In genomic region chr10:113027300-113027699, GRCm38 (mm10) we compare ENCODE assay signal across 9 mouse cellular contexts.
DNase-seq lines count a peak whose midpoint lies in the region; TF ChIP-seq lines count a peak whose summit lies in the region.
"Had no signal": no experiment of that assay in that cellular context is flagged by ENCODE, and none has a peak within 500 bp of the region (broad histone marks: within the 10 kb centered on the region; RNA-seq: fewer than 3 reads in every experiment).

No protein-coding gene starts in this region.

- TF ChIP-seq CTCF in cerebellum, adult 2 months (IDR thresholded peaks at IDR 0.05; ENCODE audit: borderline replicate concordance, insufficient read depth, low read depth, low read length): 0 out of 2 replicates have a peak, but pooled peaks have one; percentile 17

- intact Hi-C loops in left cerebral cortex, postnatal 14 days (cut with DNase I): loop anchor here (5.0 kb wide), 1 partner anchor 1775 kb away; the partner anchor contains the start of gene Trhde
- intact Hi-C loops in left cerebral cortex, postnatal 36 days (cut with DNase I): loop anchor here (5.0 kb wide), 1 partner anchor 1780 kb away; no protein-coding TSS in a partner anchor

- H3K4me3 ChIP-seq in cerebellum, adult 2 months (replicated peaks; ENCODE audit: insufficient read depth, low read depth, low read length): no peak overlapping the region
- H3K4me3 ChIP-seq: liver, embryonic 13.5 days had no signal

- peak in 1 of 2 experiments; percentile 8 for DNase-seq in cerebellum, adult 2 months
- no peak for DNase-seq in cerebellum, adult 9-11 months
- DNase-seq in left cerebral cortex, postnatal 14 days (ENCODE audit: low spot score in 2 of 2): peak; percentile 51 to 70
- no peak for DNase-seq in left cerebral cortex, postnatal 36 days (ENCODE audit: low spot score in 2 of 2)
- peak; percentile 51 to 63 for DNase-seq in cerebellum, postnatal 14 days
- peak; percentile 11 for DNase-seq in lung, postnatal 14 days
- DNase-seq in thymus, postnatal 36 days: no peak
- DNase-seq in frontal cortex, postnatal 25 days (ENCODE audit: low spot score in 2 of 2): no peak
- DNase-seq: liver, embryonic 13.5 days had no signal

- no peaks in the 10 kb centered on the region for H3K4me1 ChIP-seq in cerebellum, adult 2 months (ENCODE audit: control insufficient read depth, insufficient read depth, low read length)
- H3K4me1 ChIP-seq: liver, embryonic 13.5 days had no signal

- WGBS in cerebellum, adult 2 months: 4% methylated on average over 5 of the region's 5 CpGs

- no peak for TF ChIP-seq POLR2A in cerebellum, adult 2 months (IDR thresholded peaks at IDR 0.05; ENCODE audit: borderline replicate concordance, insufficient read depth, low read length)

- no peak overlapping the region for H3K27ac ChIP-seq in cerebellum, adult 2 months (ENCODE audit: insufficient read depth, low read length)
- H3K27ac ChIP-seq: liver, embryonic 13.5 days had no signal

- H3K27me3 ChIP-seq in cerebellum, adult 2 months (ENCODE audit: control insufficient read depth, insufficient read depth, low read length): no peaks in the 10 kb centered on the region
- H3K27me3 ChIP-seq: liver, embryonic 13.5 days had no signal

Comparison
In these comparisons a context has a peak if more than half of its experiments do, and no peak if none do; other contexts are left out.
1. DNase-seq: peak in left cerebral cortex, postnatal 14 days (2 of 2), cerebellum, postnatal 14 days (2 of 2) and lung, postnatal 14 days (single experiment); none in cerebellum, adult 9-11 months (single experiment), left cerebral cortex, postnatal 36 days (0 of 2), thymus, postnatal 36 days (0 of 2) and frontal cortex, postnatal 25 days (0 of 2).